ENCODE assay signal across 16 mouse cellular contexts in the genomic region with DNA sequence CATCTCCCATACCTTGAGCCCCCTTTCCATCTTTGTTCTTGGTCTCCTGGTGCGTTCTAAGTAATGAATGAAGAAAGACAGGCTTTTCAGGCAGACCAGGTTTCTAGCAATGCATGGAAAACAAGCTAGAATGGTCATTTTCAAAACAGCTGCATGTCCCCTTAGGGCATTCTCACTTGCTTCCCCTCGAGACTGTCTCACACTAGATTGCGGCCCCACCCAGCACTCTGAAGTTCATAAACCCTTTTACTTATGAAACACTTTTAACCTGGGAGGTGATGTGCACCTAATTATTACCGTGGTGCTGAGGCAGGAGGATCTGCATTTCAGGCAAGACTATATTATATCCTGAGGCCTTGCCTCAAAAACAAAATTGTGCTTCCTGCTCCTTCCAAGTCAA. TPM values are rescaled to one million over a fixed set of nuclear protein-coding genes. Genes with fewer than 3 reads are reported as not detected.
DNase-seq lines count a peak whose midpoint lies in the region; ATAC-seq and TF ChIP-seq lines count a peak whose summit lies in the region.
"Had no signal": no experiment of that assay in that cellular context is flagged by ENCODE, and none has a peak within 500 bp of the region (broad histone marks: within the 10 kb centered on the region; RNA-seq: fewer than 3 reads in every experiment).

No protein-coding gene starts in this region.

- H3K9me3 ChIP-seq in forebrain, embryonic 10.5 days = no peaks in the 10 kb centered on the region
- no peaks in the 10 kb centered on the region for H3K9me3 ChIP-seq in forebrain, postnatal 0 days (ENCODE audit: low read length)
- no peaks in the 10 kb centered on the region for H3K9me3 ChIP-seq in neural tube, embryonic 12.5 days
- H3K9me3 ChIP-seq in neural tube, embryonic 15.5 days (replicated peaks) = no peaks in the 10 kb centered on the region
- H3K9me3 ChIP-seq in embryonic facial prominence, embryonic 15.5 days (replicated peaks) = no peaks in the 10 kb centered on the region
- H3K9me3 ChIP-seq: forebrain, embryonic 13.5 days; heart, embryonic 15.5 days; hindbrain, embryonic 12.5 days; limb, embryonic 10.5 days had no signal

- no peak overlapping the region for H3K4me2 ChIP-seq in forebrain, postnatal 0 days (ENCODE audit: low read depth)
- H3K4me2 ChIP-seq in neural tube, embryonic 12.5 days (replicated peaks) = 0 out of 2 replicates have a peak overlapping the region, but pooled peaks have one; percentile 9
- H3K4me2 ChIP-seq in neural tube, embryonic 15.5 days = no peak overlapping the region
- no peak overlapping the region for H3K4me2 ChIP-seq in embryonic facial prominence, embryonic 15.5 days (replicated peaks)

- 78% methylated on average over 4 of the region's 4 CpGs for WGBS in forebrain, embryonic 10.5 days
- 71% methylated on average over 4 of the region's 4 CpGs for WGBS in forebrain, postnatal 0 days
- WGBS in neural tube, embryonic 12.5 days = 83% methylated on average over 4 of the region's 4 CpGs
- 76% methylated on average over 4 of the region's 4 CpGs for WGBS in neural tube, embryonic 15.5 days
- 54% methylated on average over 4 of the region's 4 CpGs for WGBS in embryonic facial prominence, embryonic 15.5 days

- peaks cover 61% of the 10 kb centered on the region for H3K4me1 ChIP-seq in forebrain, embryonic 10.5 days
- peaks cover 24% of the 10 kb centered on the region for H3K4me1 ChIP-seq in forebrain, postnatal 0 days (ENCODE audit: insufficient read depth)
- peaks cover 26% of the 10 kb centered on the region for H3K4me1 ChIP-seq in neural tube, embryonic 12.5 days
- peaks cover 41% of the 10 kb centered on the region for H3K4me1 ChIP-seq in neural tube, embryonic 15.5 days
- peaks cover 40% of the 10 kb centered on the region for H3K4me1 ChIP-seq in embryonic facial prominence, embryonic 15.5 days

- DNase-seq in forebrain, embryonic 10.5 days (ENCODE audit: extremely low spot score, low spot score) = no peak
- DNase-seq in forebrain, postnatal 0 days = no peak
- DNase-seq in thymus, postnatal 25 days = no peak
- DNase-seq in spleen, postnatal 14 days (ENCODE audit: low spot score in 2 of 2) = no peak
- DNase-seq: cerebellum, adult 2 months; lung, adult 18-20 months; lung, postnatal 36 days; right cerebral cortex, postnatal 14 days; thymus, postnatal 36 days had no signal

- TF ChIP-seq CTCF in forebrain, postnatal 0 days (IDR thresholded peaks at IDR 0.05; ENCODE audit: low read depth) = no peak

- H3K27me3 ChIP-seq in forebrain, embryonic 10.5 days (ENCODE audit: poor library complexity, severe bottlenecking) = peaks cover 50% of the 10 kb centered on the region
- H3K27me3 ChIP-seq in forebrain, postnatal 0 days (ENCODE audit: insufficient read depth, low read length) = peaks cover 13% of the 10 kb centered on the region
- peaks cover 35% of the 10 kb centered on the region for H3K27me3 ChIP-seq in neural tube, embryonic 12.5 days (replicated peaks)
- H3K27me3 ChIP-seq in neural tube, embryonic 15.5 days (replicated peaks) = peaks cover 33% of the 10 kb centered on the region
- H3K27me3 ChIP-seq in embryonic facial prominence, embryonic 15.5 days = no peaks in the 10 kb centered on the region
- H3K27me3 ChIP-seq: heart, embryonic 15.5 days had no signal

- H3K9ac ChIP-seq in forebrain, postnatal 0 days = no peak overlapping the region
- no peak overlapping the region for H3K9ac ChIP-seq in neural tube, embryonic 12.5 days
- no peak overlapping the region for H3K9ac ChIP-seq in neural tube, embryonic 15.5 days (replicated peaks)
- H3K9ac ChIP-seq in embryonic facial prominence, embryonic 15.5 days = no peak overlapping the region
- H3K9ac ChIP-seq: heart, embryonic 15.5 days had no signal

- H3K27ac ChIP-seq in forebrain, embryonic 10.5 days = no peak overlapping the region
- H3K27ac ChIP-seq in forebrain, postnatal 0 days (ENCODE audit: low read depth, low read length) = no peak overlapping the region
- no peak overlapping the region for H3K27ac ChIP-seq in neural tube, embryonic 12.5 days
- no peak overlapping the region for H3K27ac ChIP-seq in neural tube, embryonic 15.5 days (replicated peaks)
- H3K27ac ChIP-seq in embryonic facial prominence, embryonic 15.5 days (replicated peaks) = peak overlapping the region; percentile 90; the same call in 1 of the 2 replicates
- H3K27ac ChIP-seq: forebrain, embryonic 13.5 days; hindbrain, embryonic 12.5 days had no signal

- ATAC-seq in forebrain, postnatal 0 days = no peak
- ATAC-seq in neural tube, embryonic 12.5 days (ENCODE audit: low FRiP score, low read depth) = no peak
- ATAC-seq in neural tube, embryonic 15.5 days (ENCODE audit: low FRiP score) = no peak
- ATAC-seq in embryonic facial prominence, embryonic 15.5 days (ENCODE audit: insufficient number of reproducible peaks, low FRiP score, low TSS enrichment, low read depth) = no peak
- ATAC-seq: forebrain, embryonic 13.5 days had no signal

- H3K36me3 ChIP-seq in forebrain, embryonic 10.5 days (replicated peaks) = no peaks in the 10 kb centered on the region
- no peaks in the 10 kb centered on the region for H3K36me3 ChIP-seq in forebrain, postnatal 0 days (ENCODE audit: insufficient read depth)
- H3K36me3 ChIP-seq in neural tube, embryonic 12.5 days = no peaks in the 10 kb centered on the region
- no peaks in the 10 kb centered on the region for H3K36me3 ChIP-seq in neural tube, embryonic 15.5 days
- H3K36me3 ChIP-seq in embryonic facial prominence, embryonic 15.5 days = no peaks in the 10 kb centered on the region
- H3K36me3 ChIP-seq: heart, embryonic 15.5 days; hindbrain, embryonic 12.5 days; limb, embryonic 10.5 days had no signal

- 0 out of 2 replicates have a peak overlapping the region, but pooled peaks have one; percentile 70 for H3K4me3 ChIP-seq in forebrain, embryonic 10.5 days
- no peak overlapping the region for H3K4me3 ChIP-seq in forebrain, postnatal 0 days (ENCODE audit: low read depth, low read length)
- no peak overlapping the region for H3K4me3 ChIP-seq in neural tube, embryonic 12.5 days
- no peak overlapping the region for H3K4me3 ChIP-seq in neural tube, embryonic 15.5 days (replicated peaks)
- no peak overlapping the region for H3K4me3 ChIP-seq in embryonic facial prominence, embryonic 15.5 days (replicated peaks)

RNA-seq across cellular contexts. Expression of gene Hexim1, which starts 2.3 kb away (rescaled TPM):
- 1.8 and 2.0 TPM in 2 replicates for polyA plus RNA-seq in forebrain, embryonic 10.5 days (2016; fragmentation: Nextera tagmentation; extraction: Ambion mirVana)
- total RNA-seq in forebrain, postnatal 0 days (2014; rRNA removed) = 19.0 and 20.5 TPM in 2 replicates
- polyA plus RNA-seq in forebrain, postnatal 0 days (2015; fragmentation: Nextera tagmentation; extraction: Ambion mirVana) = 3.7 and 3.9 TPM in 2 replicates
- 2.9 and 3.0 TPM in 2 replicates for polyA plus RNA-seq in neural tube, embryonic 12.5 days (2016; fragmentation: Nextera tagmentation; extraction: Ambion mirVana)
- polyA plus RNA-seq in neural tube, embryonic 15.5 days (2015; fragmentation: Nextera tagmentation; extraction: Ambion mirVana) = 4.3 and 4.5 TPM in 2 replicates
- 5.9 and 6.1 TPM in 2 replicates for polyA plus RNA-seq in embryonic facial prominence, embryonic 15.5 days (2015; fragmentation: Nextera tagmentation; extraction: Ambion mirVana)

RNA-seq across cellular contexts. Expression of gene Acbd4, which starts 12.3 kb away (rescaled TPM):
- polyA plus RNA-seq in forebrain, embryonic 10.5 days (2016; fragmentation: Nextera tagmentation; extraction: Ambion mirVana) = 6.6 and 7.5 TPM in 2 replicates
- total RNA-seq in forebrain, postnatal 0 days (2014; rRNA removed) = 27.2 and 28.5 TPM in 2 replicates
- 20.1 and 27.1 TPM in 2 replicates for polyA plus RNA-seq in forebrain, postnatal 0 days (2015; fragmentation: Nextera tagmentation; extraction: Ambion mirVana)
- 6.6 and 10.1 TPM in 2 replicates for polyA plus RNA-seq in neural tube, embryonic 12.5 days (2016; fragmentation: Nextera tagmentation; extraction: Ambion mirVana)
- 9.3 and 10.4 TPM in 2 replicates for polyA plus RNA-seq in neural tube, embryonic 15.5 days (2015; fragmentation: Nextera tagmentation; extraction: Ambion mirVana)
- polyA plus RNA-seq in embryonic facial prominence, embryonic 15.5 days (2015; fragmentation: Nextera tagmentation; extraction: Ambion mirVana) = 23.4 and 27.9 TPM in 2 replicates

RNA-seq across cellular contexts. Expression of gene Plcd3, which starts 12.3 kb away (rescaled TPM):
- polyA plus RNA-seq in forebrain, embryonic 10.5 days (2016; fragmentation: Nextera tagmentation; extraction: Ambion mirVana) = 1.5 and 1.7 TPM in 2 replicates
- 8.5 and 8.8 TPM in 2 replicates for total RNA-seq in forebrain, postnatal 0 days (2014; rRNA removed)
- 3.6 TPM in 2 replicates for polyA plus RNA-seq in forebrain, postnatal 0 days (2015; fragmentation: Nextera tagmentation; extraction: Ambion mirVana)
- 1.1 and 1.2 TPM in 2 replicates for polyA plus RNA-seq in neural tube, embryonic 12.5 days (2016; fragmentation: Nextera tagmentation; extraction: Ambion mirVana)
- 3.2 and 3.4 TPM in 2 replicates for polyA plus RNA-seq in neural tube, embryonic 15.5 days (2015; fragmentation: Nextera tagmentation; extraction: Ambion mirVana)
- polyA plus RNA-seq in embryonic facial prominence, embryonic 15.5 days (2015; fragmentation: Nextera tagmentation; extraction: Ambion mirVana) = 7.6 and 9.0 TPM in 2 replicates

RNA-seq across cellular contexts. Expression of gene Hexim2, which starts 18.5 kb away (rescaled TPM):
- 7.2 and 7.6 TPM in 2 replicates for polyA plus RNA-seq in forebrain, embryonic 10.5 days (2016; fragmentation: Nextera tagmentation; extraction: Ambion mirVana)
- total RNA-seq in forebrain, postnatal 0 days (2014; rRNA removed) = 30.8 and 47.0 TPM in 2 replicates
- polyA plus RNA-seq in forebrain, postnatal 0 days (2015; fragmentation: Nextera tagmentation; extraction: Ambion mirVana) = 16.5 and 27.9 TPM in 2 replicates
- polyA plus RNA-seq in neural tube, embryonic 12.5 days (2016; fragmentation: Nextera tagmentation; extraction: Ambion mirVana) = 9.9 and 12.2 TPM in 2 replicates
- polyA plus RNA-seq in neural tube, embryonic 15.5 days (2015; fragmentation: Nextera tagmentation; extraction: Ambion mirVana) = 28.4 and 29.0 TPM in 2 replicates
- polyA plus RNA-seq in embryonic facial prominence, embryonic 15.5 days (2015; fragmentation: Nextera tagmentation; extraction: Ambion mirVana) = 14.0 and 14.1 TPM in 2 replicates

RNA-seq across cellular contexts. Expression of gene Fmnl1, which starts 57.1 kb away (rescaled TPM):
- polyA plus RNA-seq in forebrain, embryonic 10.5 days (2016; fragmentation: Nextera tagmentation; extraction: Ambion mirVana) = 0.47 and 0.81 TPM in 2 replicates
- total RNA-seq in forebrain, postnatal 0 days (2014; rRNA removed) = 6.5 and 9.4 TPM in 2 replicates
- 4.8 and 7.1 TPM in 2 replicates for polyA plus RNA-seq in forebrain, postnatal 0 days (2015; fragmentation: Nextera tagmentation; extraction: Ambion mirVana)
- polyA plus RNA-seq in neural tube, embryonic 12.5 days (2016; fragmentation: Nextera tagmentation; extraction: Ambion mirVana) = 1.7 and 2.1 TPM in 2 replicates
- polyA plus RNA-seq in neural tube, embryonic 15.5 days (2015; fragmentation: Nextera tagmentation; extraction: Ambion mirVana) = 8.6 and 10.8 TPM in 2 replicates
- 2.7 TPM in 2 replicates for polyA plus RNA-seq in embryonic facial prominence, embryonic 15.5 days (2015; fragmentation: Nextera tagmentation; extraction: Ambion mirVana)
